Mouse (Mus musculus): ENCODE measurements around the gene Kcna5.

Gene Kcna5

GRCm38 (mm10) chr6:126536926-126537325 is 1.7 kb upstream of the Kcna5 start:
- DNase-seq (ENCODE audit: low spot score): no peak

GRCm38 (mm10) chr6:126535911-126536270 is 679 bp upstream of the Kcna5 start:
- no peak for DNase-seq (ENCODE audit: low spot score)

DNA sequence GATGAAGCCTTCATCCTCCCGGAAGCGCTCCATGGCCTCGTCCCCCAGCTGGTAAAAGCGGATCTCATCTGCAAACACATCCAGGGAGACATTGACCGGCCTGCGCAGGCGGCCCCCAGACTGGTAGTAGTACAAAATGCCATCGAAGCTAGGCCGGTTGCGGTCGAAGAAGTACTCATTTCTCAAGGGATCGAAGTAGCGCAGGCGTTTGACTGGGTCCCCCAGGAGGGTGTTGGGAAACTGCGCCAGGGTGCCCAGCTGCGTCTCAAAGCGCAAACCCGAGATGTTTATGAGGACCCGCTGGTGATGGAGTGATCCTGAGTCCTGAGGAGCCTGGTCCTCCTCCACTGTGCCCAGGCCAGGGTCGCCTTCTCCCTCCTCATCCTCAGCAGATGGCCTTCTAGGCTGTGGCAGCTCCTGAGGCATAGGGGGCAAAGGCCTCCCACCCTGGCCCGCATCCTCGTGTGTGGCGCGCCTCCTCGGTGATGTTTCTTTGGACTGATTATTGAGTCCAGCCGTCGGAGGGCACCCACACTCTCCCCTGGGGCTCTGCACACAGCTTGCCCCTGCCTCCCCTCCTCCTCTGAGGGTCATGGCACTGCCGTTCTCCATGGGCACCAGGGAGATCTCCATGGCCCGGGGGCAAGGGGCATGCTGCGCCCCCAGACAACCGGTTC is 543 bp downstream of the Kcna5 start:
- DNase-seq (ENCODE audit: low spot score): no peak

- DNase-seq (ENCODE audit: low spot score): no peak
Observed at GRCm38 (mm10) chr6:126531306-126531705, 3.9 kb downstream of the Kcna5 start.

DNA sequence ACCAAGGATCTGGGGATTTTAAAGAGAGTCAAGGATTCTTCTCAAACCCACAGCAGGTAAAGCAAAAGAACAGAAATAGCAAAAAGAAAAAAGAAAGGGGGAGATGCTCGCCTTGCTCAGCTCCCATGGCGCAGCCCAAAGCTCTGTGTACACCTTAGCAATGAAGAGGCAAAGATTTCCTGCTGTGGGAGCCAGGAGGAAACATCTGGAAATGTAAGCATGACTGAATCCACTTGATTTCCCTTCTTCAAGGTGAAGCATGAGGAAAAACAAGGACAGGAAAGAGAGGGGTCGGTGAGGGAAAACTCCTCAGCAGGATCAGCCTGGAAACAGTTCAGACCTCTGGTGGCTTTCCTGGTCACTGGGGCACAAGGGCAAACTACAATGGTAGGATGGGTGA is 5.2 kb downstream of the Kcna5 start:
- DNase-seq (ENCODE audit: low spot score): no peak

DNA sequence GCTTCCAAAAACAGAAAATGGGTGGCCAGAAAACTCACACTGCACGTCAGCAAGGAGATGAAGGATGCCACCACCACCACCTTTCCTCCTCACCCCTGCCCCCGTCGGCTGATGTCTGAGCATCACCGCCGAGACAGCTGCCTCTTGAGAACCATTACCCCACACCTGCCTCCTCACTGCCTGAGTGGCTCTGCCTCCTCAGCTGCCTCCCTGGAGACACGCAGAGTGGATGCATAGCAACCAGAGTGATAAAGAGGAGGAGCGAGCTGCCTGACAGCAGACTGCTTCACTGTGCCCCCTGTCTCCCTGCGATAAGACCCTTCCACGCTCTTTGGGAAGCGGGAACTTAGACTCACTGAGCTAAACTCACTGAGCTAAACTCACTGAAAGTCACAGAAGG is 20.5 kb downstream of the Kcna5 start:
- DNase-seq (ENCODE audit: low spot score): no peak

GRCm38 (mm10) chr6:126513714-126514248 is 21.4 kb downstream of the Kcna5 start:
- DNase-seq (ENCODE audit: low spot score): no peak

- peak; percentile 5 for DNase-seq (ENCODE audit: low spot score)
Observed at GRCm38 (mm10) chr6:126513154-126513553, 22.1 kb downstream of the Kcna5 start.

- no peak for DNase-seq (ENCODE audit: low spot score)
Observed at GRCm38 (mm10) chr6:126508671-126509070, 26.5 kb downstream of the Kcna5 start.

DNA sequence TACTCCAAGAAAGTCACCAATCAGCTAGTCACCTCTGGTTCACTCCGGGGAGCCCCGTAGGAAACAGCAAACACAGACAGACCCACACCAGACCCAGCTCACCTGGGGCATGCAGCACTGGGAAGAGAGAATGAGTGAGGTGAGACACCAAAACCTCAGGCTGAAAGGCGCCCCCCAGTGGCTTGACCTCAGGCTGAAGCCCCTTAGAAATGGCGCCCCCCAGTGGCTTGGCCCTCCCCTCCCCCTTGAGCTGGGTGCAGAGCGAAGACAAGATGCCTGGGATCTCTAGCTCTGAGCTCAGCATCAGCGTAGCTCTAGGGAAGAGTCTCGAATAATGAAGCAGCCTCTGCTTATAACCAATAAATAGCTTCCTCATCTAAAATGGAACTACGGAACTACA is 31.3 kb downstream of the Kcna5 start:
- DNase-seq (ENCODE audit: low spot score): no peak

DNA sequence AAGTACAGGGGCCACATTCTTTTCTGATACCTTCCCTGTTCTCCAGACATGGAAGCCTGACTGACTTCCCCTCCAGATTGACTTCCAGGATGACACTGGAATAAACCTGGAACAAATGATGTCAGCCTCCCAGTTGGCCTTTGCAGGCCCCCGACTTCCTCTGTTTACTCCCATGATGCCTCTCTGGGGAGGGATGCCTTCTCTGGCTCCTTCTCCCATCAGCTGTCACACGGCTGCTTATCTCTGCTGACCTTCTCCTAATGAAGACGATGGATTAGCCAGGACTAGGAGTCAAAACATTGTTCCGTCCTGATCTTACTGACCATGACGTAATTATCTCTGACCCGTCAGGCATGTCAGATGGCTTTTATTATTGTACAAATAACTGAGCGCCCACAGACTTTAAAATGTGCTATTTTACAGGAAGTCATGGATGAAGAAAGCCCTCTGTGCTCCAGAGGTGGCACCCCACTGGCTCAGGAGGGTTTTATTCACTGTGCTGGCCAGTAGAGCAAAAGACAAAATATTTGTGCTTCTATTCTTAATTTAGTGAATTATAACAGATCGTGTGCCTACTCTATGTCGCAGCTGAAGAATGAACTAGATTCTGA is 32.4 kb downstream of the Kcna5 start:
- DNase-seq (ENCODE audit: low spot score): peak; percentile 49

DNA sequence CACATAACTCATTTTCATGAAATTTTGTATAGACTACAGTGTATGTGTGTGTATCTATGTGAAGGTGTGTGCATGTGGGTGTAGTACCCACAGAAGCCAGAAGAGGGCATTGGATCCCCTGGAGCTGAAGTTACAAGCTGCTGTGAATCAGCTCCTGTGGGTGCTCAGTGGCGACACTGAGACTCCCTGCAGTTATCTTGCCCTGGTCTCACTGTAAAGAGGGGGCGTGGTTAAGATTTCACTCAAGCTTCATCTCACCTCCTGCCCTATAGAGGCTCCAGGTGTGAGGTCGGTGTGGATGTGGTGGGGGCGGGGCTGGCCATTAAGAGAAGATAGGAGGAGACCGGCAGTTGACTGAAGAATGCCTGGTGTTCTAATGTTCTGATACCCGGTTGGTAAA is 34.2 kb downstream of the Kcna5 start:
- DNase-seq (ENCODE audit: low spot score): no peak

GRCm38 (mm10) chr6:126500088-126500487 is 35.1 kb downstream of the Kcna5 start:
- DNase-seq (ENCODE audit: low spot score): peak; percentile 59

DNA sequence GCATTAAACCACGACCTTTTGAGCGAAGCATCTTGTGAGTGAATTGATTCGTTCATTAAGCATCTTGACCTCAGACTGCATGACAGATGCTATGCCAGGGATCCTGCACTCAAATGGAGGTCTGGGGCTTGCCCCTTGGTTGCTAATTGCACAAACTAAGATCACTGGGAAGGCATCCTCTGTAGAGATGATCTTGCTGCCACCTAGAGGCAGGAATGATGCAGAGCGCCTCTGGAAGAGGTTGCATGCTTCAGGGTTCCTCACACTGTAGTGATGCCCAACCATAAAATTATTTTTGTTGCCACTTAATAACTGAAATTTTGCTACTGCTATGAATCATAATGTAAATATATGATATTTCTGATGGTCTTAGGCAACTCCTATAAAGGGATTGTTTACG is 37.3 kb downstream of the Kcna5 start:
- peak; percentile 21 for DNase-seq (ENCODE audit: low spot score)

DNA sequence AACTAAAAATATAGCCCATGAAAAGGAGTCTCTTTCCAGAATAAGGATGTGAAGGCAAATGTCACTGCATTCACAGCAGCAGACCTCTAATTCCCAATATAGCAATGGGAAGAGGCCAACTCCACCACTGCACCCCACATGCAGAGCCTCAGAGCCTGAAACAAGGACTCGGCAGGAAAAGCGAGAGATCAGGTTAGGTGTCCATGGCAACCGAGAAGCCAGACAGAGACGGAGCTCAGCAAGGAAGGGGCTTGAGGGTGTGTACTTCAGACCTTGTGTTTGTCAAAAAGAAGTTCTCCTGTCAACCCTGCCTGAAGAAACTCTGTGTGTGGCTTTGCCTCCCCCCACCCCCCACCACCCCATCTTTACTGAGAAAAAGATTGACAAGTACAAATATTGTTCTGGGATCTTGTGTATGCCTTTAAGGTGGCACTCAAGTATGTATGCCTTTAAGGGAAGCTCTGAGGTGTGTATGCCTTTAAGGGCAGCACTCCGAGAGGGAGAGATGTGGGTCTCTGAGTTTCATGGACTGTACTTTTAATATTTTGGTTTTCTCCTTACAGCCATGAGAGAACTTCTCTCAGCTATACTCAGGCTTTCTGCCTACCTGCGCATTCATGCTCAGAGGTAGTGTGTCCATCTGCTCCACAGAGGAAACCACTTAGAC is 37.9 kb downstream of the Kcna5 start:
- DNase-seq (ENCODE audit: low spot score): no peak

- DNase-seq (ENCODE audit: low spot score): no peak
Observed at GRCm38 (mm10) chr6:126487136-126487535, 48.1 kb downstream of the Kcna5 start.

DNA sequence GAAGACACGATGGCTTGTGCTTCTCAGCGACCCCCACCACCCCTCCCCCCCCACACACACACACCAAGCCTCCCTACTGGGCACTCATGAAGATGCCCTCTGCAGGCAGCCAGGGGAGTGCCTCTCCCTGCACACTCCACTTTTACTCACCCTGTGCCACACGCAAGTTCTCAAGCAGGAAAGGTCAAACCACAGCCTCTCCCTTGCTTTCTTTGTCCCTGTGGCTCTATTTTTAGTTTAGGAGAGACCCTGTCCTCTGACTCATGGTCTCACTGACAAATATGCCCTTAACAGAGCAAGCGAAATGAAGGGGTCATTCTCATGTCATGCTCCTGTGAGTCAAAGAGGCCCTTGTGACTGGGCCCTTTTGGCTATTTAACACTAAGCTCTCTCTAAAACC is 50.3 kb downstream of the Kcna5 start:
- DNase-seq (ENCODE audit: low spot score): no peak

GRCm38 (mm10) chr6:126483264-126483867 is 51.8 kb downstream of the Kcna5 start:
- peak; percentile 36 for DNase-seq (ENCODE audit: low spot score)
